ENCODE assay signal across 9 mouse cellular contexts in genomic region chr16:94996791-94997281, GRCm38 (mm10). TPM values are rescaled to one million over a fixed set of nuclear protein-coding genes. Genes with fewer than 3 reads are reported as not detected.
DNase-seq lines count a peak whose midpoint lies in the region; ATAC-seq and TF ChIP-seq lines count a peak whose summit lies in the region.
"Had no signal": no experiment of that assay in that cellular context is flagged by ENCODE, and none has a peak within 500 bp of the region (broad histone marks: within the 10 kb centered on the region; RNA-seq: fewer than 3 reads in every experiment).

No protein-coding gene starts in this region.

- 6% methylated on average over 16 of the region's 16 CpGs for WGBS in forebrain, embryonic 15.5 days

- H3K9ac ChIP-seq in forebrain, embryonic 15.5 days (replicated peaks), result peak overlapping the region; percentile 47

- DNase-seq in layer of hippocampus, adult 2 months (ENCODE audit: low spot score in 2 of 2), result peak in 1 of 2 experiments; percentile 39
- no peak for DNase-seq in layer of hippocampus, adult 9-11 months
- DNase-seq in left cerebral cortex, postnatal 25 days (ENCODE audit: low spot score in 2 of 2), result peak; percentile 59
- DNase-seq in right cerebral cortex, postnatal 36 days (ENCODE audit: low spot score in 2 of 2), result peak; percentile 30 to 32
- DNase-seq in embryo, embryonic 9.5 days (ENCODE audit: extremely low spot score), result no peak
- no peak for DNase-seq in lung, adult 18-20 months
- DNase-seq in kidney, adult 11 months, result no peak

- H3K27me3 ChIP-seq in forebrain, embryonic 15.5 days, result peaks cover 15% of the 10 kb centered on the region; the same call in 1 of the 2 replicates

- no peak for TF ChIP-seq CTCF in layer of hippocampus, adult 2 months (conservative IDR thresholded peaks at IDR 0.05)

- H3K36me3 ChIP-seq in forebrain, embryonic 15.5 days, result no peaks in the 10 kb centered on the region

- peak overlapping the region; percentile 100 for H3K27ac ChIP-seq in layer of hippocampus, adult 2 months
- peak overlapping the region; percentile 3; the same call in 1 of the 2 replicates for H3K27ac ChIP-seq in forebrain, embryonic 15.5 days (replicated peaks)

- peak overlapping the region; percentile 83 for H3K4me2 ChIP-seq in forebrain, embryonic 15.5 days (replicated peaks)

- ATAC-seq in forebrain, embryonic 15.5 days (replicated peaks), result peak; percentile 36; the same call in 1 of the 2 replicates

- H3K4me1 ChIP-seq in forebrain, embryonic 15.5 days, result peaks cover 19% of the 10 kb centered on the region

- H3K9me3 ChIP-seq in forebrain, embryonic 15.5 days, result no peaks in the 10 kb centered on the region

- intact Hi-C loops in left cerebral cortex, postnatal 25 days (cut with DNase I), result loop anchor here (1.0 to 2.0 kb wide), 3 partner anchors 114 to 209 kb away; no protein-coding TSS in a partner anchor

- peak overlapping the region; percentile 72 for H3K4me3 ChIP-seq in layer of hippocampus, adult 2 months
- peak overlapping the region; percentile 48 for H3K4me3 ChIP-seq in forebrain, embryonic 15.5 days

RNA-seq across cellular contexts. Expression of gene Kcnj6, which starts 0.7 kb away (rescaled TPM):
- total RNA-seq in layer of hippocampus, adult 2 months (2021), result 100 to 1,000 TPM; 128 to 133 TPM
- 1.7 and 2.1 TPM in 2 replicates for polyA plus RNA-seq in forebrain, embryonic 15.5 days (2015; fragmentation: Nextera tagmentation; extraction: Ambion mirVana)
- total RNA-seq in left cerebral cortex, postnatal 25 days (2021), result 10 to 100 TPM; 86.2 to 86.7 TPM
- polyA plus RNA-seq: liver, embryonic 16.5 days had no signal

Comparison
In these comparisons a context has a peak if more than half of its experiments do, and no peak if none do; other contexts are left out.
1. DNase-seq: peak in left cerebral cortex, postnatal 25 days (2 of 2) and right cerebral cortex, postnatal 36 days (2 of 2); none in layer of hippocampus, adult 9-11 months (single experiment), embryo, embryonic 9.5 days (single experiment), lung, adult 18-20 months (0 of 2) and kidney, adult 11 months (single experiment).